Mouse (Mus musculus) lung, postnatal 0 days (tissue): Measurements from ENCODE around the gene C1d.

Experiments
- CTCF ChIP-seq: IDR thresholded peaks from 2 replicates; pipeline ENCODE4 v1.5.1; 2016; ENCODE audit warnings: antibody characterized with exemption, mild to moderate bottlenecking
- EP300 ChIP-seq: IDR thresholded peaks from 2 replicates; pipeline ENCODE4 v1.6.1; 2016; ENCODE audit warnings: antibody characterized with exemption, mild to moderate bottlenecking, control low read depth

DNA sequence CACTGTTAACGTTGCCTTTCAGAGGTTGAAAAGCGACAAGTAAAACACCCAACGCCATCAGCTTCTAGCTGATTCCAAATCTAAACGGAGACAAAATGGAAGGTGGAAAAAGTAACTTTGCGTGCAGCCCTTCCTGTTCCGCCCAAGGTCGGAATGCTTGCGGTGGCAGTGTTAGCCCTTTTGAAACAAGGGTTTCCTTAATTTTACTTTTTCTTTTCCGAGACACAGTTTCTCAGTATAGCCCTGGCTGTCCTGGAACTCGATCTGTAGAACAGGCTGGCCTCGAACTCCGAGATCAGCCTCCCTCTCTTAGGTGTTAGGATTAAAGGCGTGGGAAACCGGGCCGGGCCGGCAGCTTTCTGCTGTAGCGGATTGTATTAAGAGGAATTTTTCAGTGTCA lies 482 bp downstream of the C1d start:
- TF ChIP-seq EP300, result no peak
- no peak for TF ChIP-seq CTCF
